Mouse (Mus musculus): ENCODE data around the gene Fnbp1. TPM values are rescaled to one million over a fixed set of nuclear protein-coding genes. Genes with fewer than 3 reads are reported as not detected.

Gene Fnbp1
- polyA plus RNA-seq, 1 experiment from 2014 or later: 34.1 TPM

- 46% methylated on average over 13 of the region's 13 CpGs for WGBS
- peak; percentile 75 for ATAC-seq (ENCODE audit: low FRiP score)
- no peak overlapping the region for H3K9ac ChIP-seq (replicated peaks)
- peaks cover 23% of the 10 kb centered on the region for H3K4me1 ChIP-seq
- no peaks in the 10 kb centered on the region for H3K36me3 ChIP-seq
- H3K4me3 ChIP-seq (replicated peaks): no peak overlapping the region
- peak overlapping the region; percentile 79 for H3K27ac ChIP-seq (replicated peaks)
- H3K27me3 ChIP-seq (replicated peaks): no peaks in the 10 kb centered on the region
- H3K4me2 ChIP-seq: no peak overlapping the region
- no peaks in the 10 kb centered on the region for H3K9me3 ChIP-seq (replicated peaks)
These were observed 22.0 kb downstream of the Fnbp1 start for GRCm38 (mm10) chr2:31119795-31120194.

- Histone ChIP-seq H3K36me3 (no peaks in the 10 kb centered on the region), H3K27ac (replicated peaks) (peak overlapping the region; percentile 79), H3K9me3 (replicated peaks) (no peaks in the 10 kb centered on the region), H3K4me3 (replicated peaks) (no peak overlapping the region), H3K9ac (replicated peaks) (no peak overlapping the region), H3K27me3 (replicated peaks) (no peaks in the 10 kb centered on the region), H3K4me1 (peaks cover 23% of the 10 kb centered on the region), H3K4me2 (no peak overlapping the region)
- peak; percentile 64 for ATAC-seq (ENCODE audit: low FRiP score)
- WGBS: 78% methylated on average over 10 of the region's 10 CpGs
These were observed 23.0 kb downstream of the Fnbp1 start for GRCm38 (mm10) chr2:31118639-31119380.

GRCm38 (mm10) chr2:31118211-31118610 is 23.6 kb downstream of the Fnbp1 start:
- ATAC-seq (ENCODE audit: low FRiP score): no peak
- H3K27ac ChIP-seq (replicated peaks): no peak overlapping the region
- no peak overlapping the region for H3K9ac ChIP-seq (replicated peaks)
- H3K4me3 ChIP-seq (replicated peaks): no peak overlapping the region
- H3K4me1 ChIP-seq: peaks cover 23% of the 10 kb centered on the region
- WGBS: 93% methylated on average over 3 of the region's 3 CpGs
- no peaks in the 10 kb centered on the region for H3K36me3 ChIP-seq
- no peak overlapping the region for H3K4me2 ChIP-seq
- H3K27me3 ChIP-seq (replicated peaks): no peaks in the 10 kb centered on the region
- H3K9me3 ChIP-seq (replicated peaks): no peaks in the 10 kb centered on the region

- ATAC-seq (ENCODE audit: low FRiP score): no peak
- H3K9ac ChIP-seq (replicated peaks): no peak overlapping the region
- no peaks in the 10 kb centered on the region for H3K9me3 ChIP-seq (replicated peaks)
- H3K4me3 ChIP-seq (replicated peaks): no peak overlapping the region
- no peak overlapping the region for H3K27ac ChIP-seq (replicated peaks)
- no peak overlapping the region for H3K4me2 ChIP-seq
- WGBS: 69% methylated on average over 10 of the region's 10 CpGs
- H3K36me3 ChIP-seq: no peaks in the 10 kb centered on the region
- no peaks in the 10 kb centered on the region for H3K27me3 ChIP-seq (replicated peaks)
- H3K4me1 ChIP-seq: peaks cover 22% of the 10 kb centered on the region
These were observed 25.7 kb downstream of the Fnbp1 start for GRCm38 (mm10) chr2:31115943-31116731.

- H3K27me3 ChIP-seq (replicated peaks): no peaks in the 10 kb centered on the region
- no peak for ATAC-seq (ENCODE audit: low FRiP score)
These were observed 26.5 kb downstream of the Fnbp1 start for GRCm38 (mm10) chr2:31115091-31115942.

GRCm38 (mm10) chr2:31114205-31114604 is 27.6 kb downstream of the Fnbp1 start:
- Histone ChIP-seq H3K27ac (replicated peaks) (no peak overlapping the region), H3K4me1 (peaks cover 11% of the 10 kb centered on the region; the same call in 1 of the 2 replicates), H3K9me3 (replicated peaks) (no peaks in the 10 kb centered on the region), H3K9ac (replicated peaks) (no peak overlapping the region), H3K4me3 (replicated peaks) (no peak overlapping the region), H3K36me3 (no peaks in the 10 kb centered on the region), H3K4me2 (no peak overlapping the region), H3K27me3 (replicated peaks) (no peaks in the 10 kb centered on the region)
- ATAC-seq (ENCODE audit: low FRiP score): no peak
- 93% methylated on average over 2 of the region's 2 CpGs for WGBS

More at GRCm38 (mm10) chr2:31115091-31115942, 26.5 kb downstream of the Fnbp1 start:
- Histone ChIP-seq H3K9ac (replicated peaks) (no peak overlapping the region), H3K4me2 (no peak overlapping the region), H3K27ac (replicated peaks) (0 out of 2 replicates have a peak overlapping the region, but pooled peaks have one; percentile 13), H3K9me3 (replicated peaks) (no peaks in the 10 kb centered on the region), H3K4me3 (replicated peaks) (no peak overlapping the region), H3K4me1 (peaks cover 19% of the 10 kb centered on the region), H3K36me3 (no peaks in the 10 kb centered on the region)
- WGBS: 77% methylated on average over 10 of the region's 10 CpGs

- Histone ChIP-seq H3K27me3 (replicated peaks) (no peaks in the 10 kb centered on the region), H3K36me3 (no peaks in the 10 kb centered on the region), H3K4me2 (no peak overlapping the region), H3K9ac (replicated peaks) (no peak overlapping the region), H3K27ac (replicated peaks) (no peak overlapping the region), H3K4me3 (replicated peaks) (no peak overlapping the region), H3K9me3 (replicated peaks) (no peaks in the 10 kb centered on the region), H3K4me1 (peaks cover 21% of the 10 kb centered on the region)
- no peak for ATAC-seq (ENCODE audit: low FRiP score)
- 83% methylated on average over 6 of the region's 6 CpGs for WGBS
These were observed 30.1 kb downstream of the Fnbp1 start for GRCm38 (mm10) chr2:31111685-31112084.

- no peaks in the 10 kb centered on the region for H3K27me3 ChIP-seq (replicated peaks)
- no peaks in the 10 kb centered on the region for H3K36me3 ChIP-seq
- H3K4me1 ChIP-seq: peaks cover 18% of the 10 kb centered on the region
- no peaks in the 10 kb centered on the region for H3K9me3 ChIP-seq (replicated peaks)
- ATAC-seq (ENCODE audit: low FRiP score): no peak
- no peak overlapping the region for H3K27ac ChIP-seq (replicated peaks)
- H3K4me2 ChIP-seq: no peak overlapping the region
- 80% methylated on average over 12 of the region's 12 CpGs for WGBS
- no peak overlapping the region for H3K4me3 ChIP-seq (replicated peaks)
- H3K9ac ChIP-seq (replicated peaks): no peak overlapping the region
These were observed 31.8 kb downstream of the Fnbp1 start for GRCm38 (mm10) chr2:31109960-31110548.

GRCm38 (mm10) chr2:31108186-31108585 is 33.6 kb downstream of the Fnbp1 start:
- Histone ChIP-seq H3K27me3 (replicated peaks) (no peaks in the 10 kb centered on the region), H3K9me3 (replicated peaks) (no peaks in the 10 kb centered on the region), H3K4me1 (peaks cover 17% of the 10 kb centered on the region), H3K36me3 (no peaks in the 10 kb centered on the region), H3K4me3 (replicated peaks) (no peak overlapping the region), H3K4me2 (no peak overlapping the region), H3K9ac (replicated peaks) (no peak overlapping the region), H3K27ac (replicated peaks) (no peak overlapping the region)
- 77% methylated on average over 6 of the region's 6 CpGs for WGBS
- no peak for ATAC-seq (ENCODE audit: low FRiP score)

GRCm38 (mm10) chr2:31106621-31107320 is 35.0 kb downstream of the Fnbp1 start:
- Histone ChIP-seq H3K4me3 (replicated peaks) (no peak overlapping the region), H3K36me3 (no peaks in the 10 kb centered on the region), H3K27me3 (replicated peaks) (no peaks in the 10 kb centered on the region), H3K9me3 (replicated peaks) (no peaks in the 10 kb centered on the region), H3K4me2 (peak overlapping the region; percentile 24), H3K4me1 (peaks cover 17% of the 10 kb centered on the region), H3K9ac (replicated peaks) (peak overlapping the region; percentile 24), H3K27ac (replicated peaks) (peak overlapping the region; percentile 72)
- WGBS: 38% methylated on average over 11 of the region's 11 CpGs
- peak; percentile 53; the same call in 1 of the 2 replicates for ATAC-seq (ENCODE audit: low FRiP score)

All from neural tube, embryonic 15.5 days (tissue).